Mouse (Mus musculus): ENCODE measurements at regions not wholly inside any gene's neighbourhood (a gene's known extent, or its start where the extent isn't known, plus 50 kb on each side); places are given as distances from the start of the nearest gene placed in this dataset.

DNA sequence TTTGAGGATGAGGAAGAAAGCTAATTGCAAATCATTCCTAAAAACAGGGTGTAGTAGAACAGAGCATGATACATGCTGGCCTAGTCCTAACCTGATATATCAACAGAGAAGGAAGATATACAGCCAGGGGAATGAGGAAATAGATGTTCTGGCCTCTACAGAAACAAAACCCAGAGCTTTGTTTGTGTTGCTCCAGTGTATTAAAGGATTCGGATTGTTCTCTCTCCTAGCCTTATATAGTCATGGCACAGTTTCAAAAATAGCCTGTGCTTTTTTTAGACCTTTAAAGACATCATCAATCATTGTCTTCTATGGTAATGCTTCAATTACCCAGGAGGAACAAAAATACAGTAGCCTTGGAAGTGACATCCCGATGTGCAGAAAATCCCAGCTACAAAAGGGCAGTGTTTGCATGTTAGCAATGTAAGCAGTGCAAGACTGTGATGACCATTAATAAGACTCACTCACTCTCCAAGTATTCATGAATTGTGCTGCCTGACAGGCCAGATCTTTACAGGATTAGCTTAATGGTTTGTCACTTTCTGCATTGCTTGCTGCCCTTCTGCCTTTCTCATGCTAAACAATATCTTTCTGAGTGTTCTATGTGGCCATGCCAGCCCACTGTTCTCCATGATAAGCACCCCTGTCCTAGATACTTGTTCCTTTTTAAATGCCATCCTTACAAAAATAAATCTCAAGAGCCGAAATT, 1281.9 kb upstream of the Cited2 start:
- no peak for TF ChIP-seq CTCF (IDR thresholded peaks at IDR 0.05; ENCODE audit: extremely low read depth, insufficient read depth, insufficient read length, insufficient replicate concordance)
- TF ChIP-seq POLR2A (IDR thresholded peaks at IDR 0.05; ENCODE audit: low read depth, low read length): no peak

Data from spleen, adult 2 months (tissue).